Mouse (Mus musculus): ENCODE data around the gene Cnnm3. TPM values are rescaled to one million over a fixed set of nuclear protein-coding genes. Genes with fewer than 3 reads are reported as not detected.
A peak's percentile ranks its signal among the peaks of the same experiment; 100 is the strongest.

Gene Cnnm3
- polyA plus RNA-seq, 1 experiment = 13.0 TPM

GRCm38 (mm10) chr1:36572709-36573108, 61.0 kb downstream of the Cnnm3 start:
- H3K4me1 ChIP-seq (ENCODE audit: control insufficient read depth, insufficient read depth, insufficient read length, low read length) = peaks cover 37% of the 10 kb centered on the region
- WGBS = 87% methylated on average over 1 of the region's 1 CpGs
- TF ChIP-seq CTCF (IDR thresholded peaks at IDR 0.05; ENCODE audit: extremely low read depth, insufficient read length, insufficient replicate concordance, low read depth, low read length) = no peak
- TF ChIP-seq POLR2A (IDR thresholded peaks at IDR 0.05; ENCODE audit: low read depth, low read length) = no peak
- no peak overlapping the region for H3K27ac ChIP-seq (ENCODE audit: insufficient read depth, low read depth, low read length)
- no peak overlapping the region for H3K4me3 ChIP-seq (ENCODE audit: low read depth, low read length)
- H3K27me3 ChIP-seq (ENCODE audit: control insufficient read depth, insufficient read depth, low read length) = no peaks in the 10 kb centered on the region
- H3K36me3 ChIP-seq (ENCODE audit: control insufficient read depth, insufficient read depth, low read length) = no peaks in the 10 kb centered on the region

GRCm38 (mm10) chr1:36573524-36573923, 61.9 kb downstream of the Cnnm3 start:
- WGBS = 72% methylated on average over 8 of the region's 8 CpGs
- peaks cover 44% of the 10 kb centered on the region for H3K4me1 ChIP-seq (ENCODE audit: control insufficient read depth, insufficient read depth, insufficient read length, low read length)
- no peak overlapping the region for H3K27ac ChIP-seq (ENCODE audit: insufficient read depth, low read depth, low read length)
- no peaks in the 10 kb centered on the region for H3K36me3 ChIP-seq (ENCODE audit: control insufficient read depth, insufficient read depth, low read length)
- no peaks in the 10 kb centered on the region for H3K27me3 ChIP-seq (ENCODE audit: control insufficient read depth, insufficient read depth, low read length)
- TF ChIP-seq CTCF (IDR thresholded peaks at IDR 0.05; ENCODE audit: extremely low read depth, insufficient read length, insufficient replicate concordance, low read depth, low read length) (no peak), POLR2A (IDR thresholded peaks at IDR 0.05; ENCODE audit: low read depth, low read length) (no peak)
- H3K4me3 ChIP-seq (ENCODE audit: low read depth, low read length) = no peak overlapping the region

GRCm38 (mm10) chr1:36574196-36574955, 62.7 kb downstream of the Cnnm3 start:
- no peaks in the 10 kb centered on the region for H3K36me3 ChIP-seq (ENCODE audit: control insufficient read depth, insufficient read depth, low read length)
- no peak overlapping the region for H3K4me3 ChIP-seq (ENCODE audit: low read depth, low read length)
- no peak for TF ChIP-seq CTCF (IDR thresholded peaks at IDR 0.05; ENCODE audit: extremely low read depth, insufficient read length, insufficient replicate concordance, low read depth, low read length)
- no peaks in the 10 kb centered on the region for H3K27me3 ChIP-seq (ENCODE audit: control insufficient read depth, insufficient read depth, low read length)
- 42% methylated on average over 5 of the region's 5 CpGs for WGBS
- peak overlapping the region; percentile 2; the same call in 1 of the 2 replicates for H3K27ac ChIP-seq (ENCODE audit: insufficient read depth, low read depth, low read length)
- H3K4me1 ChIP-seq (ENCODE audit: control insufficient read depth, insufficient read depth, insufficient read length, low read length) = peaks cover 40% of the 10 kb centered on the region

- peaks cover 38% of the 10 kb centered on the region for H3K4me1 ChIP-seq (ENCODE audit: control insufficient read depth, insufficient read depth, insufficient read length, low read length)
- H3K27me3 ChIP-seq (ENCODE audit: control insufficient read depth, insufficient read depth, low read length) = no peaks in the 10 kb centered on the region
- WGBS = 67% methylated on average over 6 of the region's 6 CpGs
- no peaks in the 10 kb centered on the region for H3K36me3 ChIP-seq (ENCODE audit: control insufficient read depth, insufficient read depth, low read length)
- TF ChIP-seq POLR2A (IDR thresholded peaks at IDR 0.05; ENCODE audit: low read depth, low read length) (no peak), CTCF (IDR thresholded peaks at IDR 0.05; ENCODE audit: extremely low read depth, insufficient read length, insufficient replicate concordance, low read depth, low read length) (no peak)
- H3K27ac ChIP-seq (ENCODE audit: insufficient read depth, low read depth, low read length) = no peak overlapping the region
- H3K4me3 ChIP-seq (ENCODE audit: low read depth, low read length) = no peak overlapping the region
These were observed 63.7 kb downstream of the Cnnm3 start for GRCm38 (mm10) chr1:36575347-36575746.

- TF ChIP-seq CTCF (IDR thresholded peaks at IDR 0.05; ENCODE audit: extremely low read depth, insufficient read length, insufficient replicate concordance, low read depth, low read length) (no peak), POLR2A (IDR thresholded peaks at IDR 0.05; ENCODE audit: low read depth, low read length) (no peak)
- H3K27ac ChIP-seq (ENCODE audit: insufficient read depth, low read depth, low read length) = peak overlapping the region; percentile 19; the same call in 1 of the 2 replicates
- WGBS = 33% methylated on average over 6 of the region's 6 CpGs
- H3K4me1 ChIP-seq (ENCODE audit: control insufficient read depth, insufficient read depth, insufficient read length, low read length) = peaks cover 41% of the 10 kb centered on the region
- H3K27me3 ChIP-seq (ENCODE audit: control insufficient read depth, insufficient read depth, low read length) = no peaks in the 10 kb centered on the region
- H3K36me3 ChIP-seq (ENCODE audit: control insufficient read depth, insufficient read depth, low read length) = no peaks in the 10 kb centered on the region
- no peak overlapping the region for H3K4me3 ChIP-seq (ENCODE audit: low read depth, low read length)
These were observed 65.5 kb downstream of the Cnnm3 start for GRCm38 (mm10) chr1:36576991-36577675.

Other genes with a start within 250 kb of the Cnnm3 start
- 105 and 170 TPM in 2 replicates for gene Neurl3, start 237.2 kb upstream of the Cnnm3 start, polyA plus RNA-seq (2012; rRNA removed)
- gene Arid5a, start 204.1 kb upstream of the Cnnm3 start, polyA plus RNA-seq (2012; rRNA removed) = 4.0 and 11.1 TPM in 2 replicates
- gene Kansl3, start 142.7 kb upstream of the Cnnm3 start, polyA plus RNA-seq (2012; rRNA removed) = 18.5 and 40.8 TPM in 2 replicates
- not detected in 2 replicates for gene Fer1l5, start 139.6 kb upstream of the Cnnm3 start, polyA plus RNA-seq (2012; rRNA removed)
- 3.9 and 5.5 TPM in 2 replicates for gene Lman2l, start 66.6 kb upstream of the Cnnm3 start, polyA plus RNA-seq (2012; rRNA removed)
- 29.1 and 107 TPM in 2 replicates for gene Cnnm4, start 40.2 kb upstream of the Cnnm3 start, polyA plus RNA-seq (2012; rRNA removed)
- gene Ankrd23, start 25.0 kb downstream of the Cnnm3 start, polyA plus RNA-seq (2012; rRNA removed) = 5.2 and 5.8 TPM in 2 replicates
- gene Gm42417, start 27.6 kb downstream of the Cnnm3 start, polyA plus RNA-seq (2012; rRNA removed) = not detected in 2 replicates
- 10.3 and 13.5 TPM in 2 replicates for gene Ankrd39, start 35.6 kb downstream of the Cnnm3 start, polyA plus RNA-seq (2012; rRNA removed)
- gene Sema4c, start 46.5 kb downstream of the Cnnm3 start, polyA plus RNA-seq (2012; rRNA removed) = 3.4 and 6.0 TPM in 2 replicates
- gene Fam178b, start 171.3 kb downstream of the Cnnm3 start, polyA plus RNA-seq (2012; rRNA removed) = 0.29 TPM in 1 of 2 replicates, not detected in the other
- gene Cox5b, start 179.6 kb downstream of the Cnnm3 start, polyA plus RNA-seq (2012; rRNA removed) = 1,137 and 1,468 TPM in 2 replicates
- gene 4933424G06Rik, start 198.3 kb downstream of the Cnnm3 start, polyA plus RNA-seq (2012; rRNA removed) = not detected in 2 replicates
- gene Actr1b, start 202.6 kb downstream of the Cnnm3 start, polyA plus RNA-seq (2012; rRNA removed) = 61.6 and 81.6 TPM in 2 replicates
- gene Zap70, start 249.9 kb downstream of the Cnnm3 start, polyA plus RNA-seq (2012; rRNA removed) = 7.1 and 13.1 TPM in 2 replicates

All from small intestine, adult 2 months (tissue).